Mouse (Mus musculus) intestine, embryonic 16.5 days (tissue): ENCODE measurements around the gene Bcl11b. TPM values are rescaled to one million over a fixed set of nuclear protein-coding genes. Genes with fewer than 3 reads are reported as not detected.

Experiments used
- ATAC-seq: fragments of 200-750 bp; cut with Nextera tagmentation; 2 replicates; pipeline ENCODE4 v1.8.0; 2017; ENCODE audit warnings: moderate TSS enrichment, moderate library complexity
- H3K27ac ChIP-seq: fragments of 300-500 bp; sonication (generic); 2 replicates; pipeline ENCODE4 v1.5.1; 2014; ENCODE audit warnings: mild to moderate bottlenecking, low read length
- H3K27me3 ChIP-seq: fragments of 300-500 bp; sonication (generic); replicated peaks from 2 replicates; pipeline ENCODE4 v1.6.1; 2014; ENCODE audit warnings: low read length, control low read depth, mixed read lengths; ENCODE audit not compliant: control insufficient read depth, insufficient read depth
- H3K36me3 ChIP-seq: fragments of 300-500 bp; sonication (generic); 2 replicates; pipeline ENCODE4 v1.6.1; 2014; ENCODE audit warnings: low read length, control low read depth; ENCODE audit not compliant: control insufficient read depth, insufficient read depth
- H3K4me1 ChIP-seq: fragments of 300-500 bp; sonication (generic); 2 replicates; pipeline ENCODE4 v1.6.1; 2014; ENCODE audit warnings: low read length, control low read depth, mixed read lengths; ENCODE audit not compliant: control insufficient read depth, insufficient read depth
- H3K4me2 ChIP-seq: fragments of 300-500 bp; sonication (generic); 2 replicates; pipeline ENCODE4 v1.6.1; 2014; ENCODE audit warnings: low read depth, low read length, control low read depth
- H3K4me3 ChIP-seq: fragments of 300-500 bp; sonication (generic); 2 replicates; pipeline ENCODE4 v1.5.1; 2014; ENCODE audit warnings: mild to moderate bottlenecking, low read length
- H3K9ac ChIP-seq: fragments of 300-500 bp; sonication (generic); 2 replicates; pipeline ENCODE4 v1.6.1; 2014; ENCODE audit warnings: low read depth, low read length
- H3K9me3 ChIP-seq: fragments of 300-500 bp; sonication (generic); 2 replicates; pipeline ENCODE4 v1.6.1; 2016; ENCODE audit warnings: low read length, control low read depth; ENCODE audit not compliant: control insufficient read depth
- WGBS: fragments of 180-500 bp; shearing (Covaris S2); extraction: QIAGEN DNeasy Blood & Tissue Kit; methylation state at CpG from one replicate; pipeline ENCODE4 v1.1.7; 2014; 5-methylcytosine and 5-hydroxymethylcytosine counted together
- polyA plus RNA-seq: library from polyadenylated mRNA; unstranded; fragments of >200 nt; fragmentation: Nextera tagmentation; extraction: Ambion mirVana; gene quantifications from 2 replicates; pipeline ENCODE4 v1.2.1, GENCODE M21; 2015

Gene Bcl11b
- polyA plus RNA-seq, 1 experiment from 2014 or later = 3.4 TPM

- Histone ChIP-seq H3K27me3 (no peaks in the 10 kb centered on the region), H3K9me3 (no peaks in the 10 kb centered on the region), H3K9ac (no peak overlapping the region), H3K27ac (no peak overlapping the region), H3K4me2 (no peak overlapping the region), H3K36me3 (no peaks in the 10 kb centered on the region), H3K4me3 (no peak overlapping the region), H3K4me1 (0 out of 2 replicates have a peak, but pooled peaks cover 3% of the 10 kb centered on the region)
- 67% methylated on average over 6 of the region's 6 CpGs for WGBS
- ATAC-seq = peak; percentile 67; the same call in 1 of the 2 replicates
Observed at GRCm38 (mm10) chr12:107884330-107885065, 118.9 kb downstream of the Bcl11b start.

- Histone ChIP-seq H3K4me1 (0 out of 2 replicates have a peak, but pooled peaks cover 3% of the 10 kb centered on the region), H3K4me2 (no peak overlapping the region), H3K27me3 (no peaks in the 10 kb centered on the region), H3K36me3 (no peaks in the 10 kb centered on the region), H3K9ac (no peak overlapping the region), H3K27ac (no peak overlapping the region), H3K4me3 (no peak overlapping the region), H3K9me3 (0 out of 2 replicates have a peak, but pooled peaks cover 4% of the 10 kb centered on the region)
- no peak for ATAC-seq
- WGBS = 83% methylated on average over 9 of the region's 9 CpGs
Observed at GRCm38 (mm10) chr12:107881726-107882125, 121.7 kb downstream of the Bcl11b start.

- H3K9ac ChIP-seq = no peak overlapping the region
- no peak overlapping the region for H3K4me3 ChIP-seq
- WGBS = 75% methylated on average over 13 of the region's 13 CpGs
- 0 out of 2 replicates have a peak, but pooled peaks cover 5% of the 10 kb centered on the region for H3K4me1 ChIP-seq
- no peak overlapping the region for H3K27ac ChIP-seq
- no peaks in the 10 kb centered on the region for H3K27me3 ChIP-seq
- 0 out of 2 replicates have a peak, but pooled peaks cover 6% of the 10 kb centered on the region for H3K9me3 ChIP-seq
- no peaks in the 10 kb centered on the region for H3K36me3 ChIP-seq
- ATAC-seq = no peak
- no peak overlapping the region for H3K4me2 ChIP-seq
Observed at GRCm38 (mm10) chr12:107880748-107881147, 122.7 kb downstream of the Bcl11b start.

GRCm38 (mm10) chr12:107879114-107879777 lies 124.2 kb downstream of the Bcl11b start:
- Histone ChIP-seq H3K27me3 (no peaks in the 10 kb centered on the region), H3K4me1 (0 out of 2 replicates have a peak, but pooled peaks cover 5% of the 10 kb centered on the region), H3K9ac (no peak overlapping the region), H3K36me3 (no peaks in the 10 kb centered on the region), H3K9me3 (0 out of 2 replicates have a peak, but pooled peaks cover 6% of the 10 kb centered on the region), H3K4me2 (no peak overlapping the region), H3K4me3 (no peak overlapping the region), H3K27ac (no peak overlapping the region)
- WGBS = 82% methylated on average over 16 of the region's 16 CpGs
- ATAC-seq = no peak

- Histone ChIP-seq H3K9me3 (0 out of 2 replicates have a peak, but pooled peaks cover 6% of the 10 kb centered on the region), H3K27ac (no peak overlapping the region), H3K27me3 (no peaks in the 10 kb centered on the region), H3K4me3 (no peak overlapping the region), H3K4me2 (no peak overlapping the region), H3K4me1 (0 out of 2 replicates have a peak, but pooled peaks cover 3% of the 10 kb centered on the region), H3K36me3 (no peaks in the 10 kb centered on the region), H3K9ac (no peak overlapping the region)
- ATAC-seq = no peak
- WGBS = 56% methylated on average over 9 of the region's 9 CpGs
Observed at GRCm38 (mm10) chr12:107876237-107876636, 127.2 kb downstream of the Bcl11b start.

GRCm38 (mm10) chr12:107874467-107875142 lies 128.8 kb downstream of the Bcl11b start:
- Histone ChIP-seq H3K9ac (no peak overlapping the region), H3K4me2 (no peak overlapping the region), H3K9me3 (0 out of 2 replicates have a peak, but pooled peaks cover 6% of the 10 kb centered on the region), H3K4me3 (no peak overlapping the region), H3K4me1 (0 out of 2 replicates have a peak, but pooled peaks cover 3% of the 10 kb centered on the region), H3K27ac (no peak overlapping the region), H3K27me3 (no peaks in the 10 kb centered on the region), H3K36me3 (no peaks in the 10 kb centered on the region)
- 91% methylated on average over 27 of the region's 27 CpGs for WGBS
- ATAC-seq = no peak

GRCm38 (mm10) chr12:107869526-107870050 lies 133.8 kb downstream of the Bcl11b start:
- Histone ChIP-seq H3K27me3 (no peaks in the 10 kb centered on the region), H3K9me3 (no peaks in the 10 kb centered on the region), H3K4me3 (no peak overlapping the region), H3K27ac (no peak overlapping the region), H3K9ac (no peak overlapping the region), H3K36me3 (no peaks in the 10 kb centered on the region), H3K4me2 (no peak overlapping the region), H3K4me1 (no peaks in the 10 kb centered on the region)
- ATAC-seq = no peak
- WGBS = 84% methylated on average over 20 of the region's 20 CpGs

GRCm38 (mm10) chr12:107868291-107868690 lies 135.1 kb downstream of the Bcl11b start:
- ATAC-seq = no peak
- no peak overlapping the region for H3K27ac ChIP-seq
- 92% methylated on average over 2 of the region's 2 CpGs for WGBS

More at GRCm38 (mm10) chr12:107868291-107868690, 135.1 kb downstream of the Bcl11b start:
- H3K4me2 ChIP-seq = no peak overlapping the region
- no peak overlapping the region for H3K4me3 ChIP-seq
- no peaks in the 10 kb centered on the region for H3K27me3 ChIP-seq
- no peaks in the 10 kb centered on the region for H3K9me3 ChIP-seq
- no peaks in the 10 kb centered on the region for H3K36me3 ChIP-seq
- H3K9ac ChIP-seq = no peak overlapping the region
- no peaks in the 10 kb centered on the region for H3K4me1 ChIP-seq
